Mouse (Mus musculus): Measurements from ENCODE around the gene Enkd1.

Gene Enkd1

GRCm38 (mm10) chr8:105707498-105708403 lies at the start of gene Enkd1, which contains the start of gene 4933405L10Rik:
Gene Enkd1 (minus strand): TSS chr8:105708210.
Gene 4933405L10Rik (plus strand): TSS chr8:105707655.
- peak; percentile 95 for DNase-seq (ENCODE audit: low read depth)

GRCm38 (mm10) chr8:105754688-105755087 lies 46.7 kb upstream of the Enkd1 start:
- no peak for DNase-seq (ENCODE audit: low read depth)

GRCm38 (mm10) chr8:105753916-105754315 lies 45.9 kb upstream of the Enkd1 start:
- DNase-seq (ENCODE audit: low read depth): no peak

- peak; percentile 45 for DNase-seq (ENCODE audit: low read depth)
These were observed 42.6 kb upstream of the Enkd1 start for GRCm38 (mm10) chr8:105750606-105751005.

- no peak for DNase-seq (ENCODE audit: low read depth)
These were observed 35.3 kb upstream of the Enkd1 start for GRCm38 (mm10) chr8:105743301-105743700.

GRCm38 (mm10) chr8:105739216-105739615 lies 31.2 kb upstream of the Enkd1 start:
- no peak for DNase-seq (ENCODE audit: low read depth)

GRCm38 (mm10) chr8:105732186-105732585 lies 24.2 kb upstream of the Enkd1 start:
- no peak for DNase-seq (ENCODE audit: low read depth)

- DNase-seq (ENCODE audit: low read depth): peak; percentile 92
These were observed 19.6 kb upstream of the Enkd1 start for GRCm38 (mm10) chr8:105727397-105728124.

GRCm38 (mm10) chr8:105725726-105726125 lies 17.7 kb upstream of the Enkd1 start:
- no peak for DNase-seq (ENCODE audit: low read depth)

- DNase-seq (ENCODE audit: low read depth): no peak
These were observed 14.9 kb upstream of the Enkd1 start for GRCm38 (mm10) chr8:105722861-105723260.

GRCm38 (mm10) chr8:105719637-105720036 lies 11.6 kb upstream of the Enkd1 start:
- no peak for DNase-seq (ENCODE audit: low read depth)

GRCm38 (mm10) chr8:105716302-105716945 lies 8.4 kb upstream of the Enkd1 start:
- DNase-seq (ENCODE audit: low read depth): no peak

- peak; percentile 85 for DNase-seq (ENCODE audit: low read depth)
These were observed 7.0 kb upstream of the Enkd1 start for GRCm38 (mm10) chr8:105715042-105715441.

- peak; percentile 93 for DNase-seq (ENCODE audit: low read depth)
These were observed 6.1 kb upstream of the Enkd1 start for GRCm38 (mm10) chr8:105714139-105714538.

GRCm38 (mm10) chr8:105712286-105712685 lies 4.3 kb upstream of the Enkd1 start:
- no peak for DNase-seq (ENCODE audit: low read depth)

- DNase-seq (ENCODE audit: low read depth): no peak
These were observed 1.3 kb upstream of the Enkd1 start for GRCm38 (mm10) chr8:105709317-105709716.

- no peak for DNase-seq (ENCODE audit: low read depth)
These were observed 665 bp upstream of the Enkd1 start for GRCm38 (mm10) chr8:105708675-105709074.

GRCm38 (mm10) chr8:105706426-105706825 lies 1.6 kb downstream of the Enkd1 start:
- DNase-seq (ENCODE audit: low read depth): no peak

GRCm38 (mm10) chr8:105704955-105705354 lies 3.1 kb downstream of the Enkd1 start:
- DNase-seq (ENCODE audit: low read depth): no peak

GRCm38 (mm10) chr8:105704146-105704812 lies 3.7 kb downstream of the Enkd1 start:
- DNase-seq (ENCODE audit: low read depth): no peak

- no peak for DNase-seq (ENCODE audit: low read depth)
These were observed 5.1 kb downstream of the Enkd1 start for GRCm38 (mm10) chr8:105702731-105703415.

Measured in 416B (cell line).